Mouse (Mus musculus) heart, embryonic 12.5 days (tissue): Measurements from ENCODE around the gene Ppm1l. TPM values are rescaled to one million over a fixed set of nuclear protein-coding genes. Genes with fewer than 3 reads are reported as not detected.

ENCODE experiments used
- ATAC-seq: fragments of 200-750 bp; cut with Nextera tagmentation; 2 replicates; pipeline ENCODE4 v1.8.0; 2017; ENCODE audit warnings: moderate TSS enrichment, moderate library complexity; ENCODE audit not compliant: insufficient number of reproducible peaks, low FRiP score
- H3K27ac ChIP-seq: fragments of 300-500 bp; sonication (generic); 2 replicates; pipeline ENCODE4 v1.5.1; 2016; ENCODE audit warnings: mild to moderate bottlenecking, moderate library complexity; ENCODE audit not compliant: poor library complexity, severe bottlenecking
- H3K27me3 ChIP-seq: fragments of 300-500 bp; sonication (generic); replicated peaks from 2 replicates; pipeline ENCODE4 v1.6.1; 2016; ENCODE audit warnings: mild to moderate bottlenecking, moderate library complexity
- H3K36me3 ChIP-seq: fragments of 300-500 bp; sonication (generic); 2 replicates; pipeline ENCODE4 v1.6.1; 2016; ENCODE audit warnings: mild to moderate bottlenecking, moderate library complexity
- H3K4me1 ChIP-seq: fragments of 300-500 bp; sonication (generic); replicated peaks from 2 replicates; pipeline ENCODE4 v1.6.1; 2016; ENCODE audit warnings: mild to moderate bottlenecking
- H3K4me2 ChIP-seq: fragments of 300-500 bp; sonication (generic); 2 replicates; pipeline ENCODE4 v1.6.1; 2016; ENCODE audit warnings: mild to moderate bottlenecking, moderate library complexity
- H3K4me3 ChIP-seq: fragments of 300-500 bp; sonication (generic); 2 replicates; pipeline ENCODE4 v1.5.1; 2016; ENCODE audit warnings: mild to moderate bottlenecking
- H3K9ac ChIP-seq: fragments of 300-500 bp; sonication (generic); 2 replicates; pipeline ENCODE4 v1.6.1; 2016; ENCODE audit warnings: mild to moderate bottlenecking, moderate library complexity
- H3K9me3 ChIP-seq: fragments of 300-500 bp; sonication (generic); replicated peaks from 2 replicates; pipeline ENCODE4 v1.6.1; 2016; ENCODE audit warnings: mild to moderate bottlenecking, moderate library complexity
- WGBS: fragments of 180-500 bp; shearing (Covaris S2); methylation state at CpG from one replicate; pipeline ENCODE4 v1.1.7; 2016; 5-methylcytosine and 5-hydroxymethylcytosine counted together
- polyA plus RNA-seq: library from polyadenylated mRNA; unstranded; fragments of >200 nt; fragmentation: Nextera tagmentation; extraction: Ambion mirVana; gene quantifications from 2 replicates; pipeline ENCODE4 v1.2.1, GENCODE M21; 2016

Ppm1l gene
- polyA plus RNA-seq, 1 experiment from 2014 or later, result 11.8 TPM

DNA sequence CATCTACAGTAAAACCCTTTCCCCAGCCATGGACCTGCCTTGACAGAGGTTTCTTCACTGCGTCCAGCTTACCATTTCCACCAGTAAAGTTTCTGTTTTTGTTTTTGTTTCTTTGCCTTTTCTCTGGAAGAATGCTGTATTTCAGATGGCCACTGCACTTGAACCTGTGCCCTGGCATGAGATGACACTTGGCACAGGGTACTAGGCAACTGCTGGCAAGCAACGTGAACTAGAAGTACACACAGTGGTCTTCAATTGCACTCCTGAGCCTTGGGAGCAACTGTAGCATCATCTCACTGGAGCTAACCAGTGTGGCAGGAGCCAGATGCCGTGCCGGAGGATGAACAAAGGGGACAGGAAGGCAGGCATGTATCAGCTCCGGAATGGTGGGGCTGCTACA is 255.9 kb downstream of the Ppm1l start:
- no peaks in the 10 kb centered on the region for H3K27me3 ChIP-seq
- 85% methylated on average over 5 of the region's 5 CpGs for WGBS
- no peak overlapping the region for H3K27ac ChIP-seq
- H3K4me3 ChIP-seq, result no peak overlapping the region
- H3K4me2 ChIP-seq, result no peak overlapping the region
- no peak overlapping the region for H3K9ac ChIP-seq
- ATAC-seq, result no peak
- no peaks in the 10 kb centered on the region for H3K4me1 ChIP-seq
- no peaks in the 10 kb centered on the region for H3K9me3 ChIP-seq
- peaks cover 21% of the 10 kb centered on the region for H3K36me3 ChIP-seq

DNA sequence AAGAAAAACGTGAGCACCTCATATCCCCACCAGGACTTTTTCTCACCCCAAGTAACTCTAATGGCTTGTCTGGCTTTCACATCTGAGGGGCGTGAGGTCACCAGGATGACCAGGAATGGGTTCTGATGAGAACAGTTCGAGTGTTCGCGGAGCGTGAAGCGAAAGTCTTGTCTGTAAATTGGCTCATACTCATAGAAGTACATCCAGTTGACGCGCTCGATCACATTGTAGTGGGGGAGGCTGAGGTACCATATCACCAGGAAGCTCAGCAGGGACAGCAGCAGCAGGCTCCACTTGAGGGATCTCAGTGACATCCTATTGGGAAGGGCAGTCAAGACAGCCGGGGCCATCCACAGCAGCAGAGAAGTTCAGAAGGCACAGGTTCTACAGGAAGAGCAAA is 258.9 kb downstream of the Ppm1l start:
- 90% methylated on average over 11 of the region's 11 CpGs for WGBS
- ATAC-seq, result no peak
- no peaks in the 10 kb centered on the region for H3K9me3 ChIP-seq

DNA sequence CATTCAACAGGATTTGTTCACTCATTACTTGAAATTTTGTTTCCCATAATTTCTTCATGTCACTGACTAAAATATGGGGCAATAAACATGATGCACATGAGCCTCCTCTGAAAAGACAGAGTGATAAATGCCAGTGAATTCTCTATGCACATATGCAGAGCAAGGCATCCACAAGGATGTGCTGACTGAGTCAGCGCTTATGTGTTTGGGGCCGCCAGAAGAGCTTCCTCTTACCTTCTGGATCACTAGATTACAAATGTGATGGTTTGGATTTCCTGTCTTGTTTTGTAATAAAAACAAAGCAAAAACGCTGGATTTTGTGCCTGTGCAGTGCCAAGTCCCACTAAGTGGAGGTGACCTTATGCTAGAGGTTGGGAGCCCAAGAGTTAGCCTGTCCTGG is 260.1 kb downstream of the Ppm1l start:
- Histone ChIP-seq H3K4me3 (no peak overlapping the region), H3K36me3 (peaks cover 36% of the 10 kb centered on the region), H3K9ac (no peak overlapping the region), H3K27me3 (no peaks in the 10 kb centered on the region), H3K9me3 (no peaks in the 10 kb centered on the region), H3K4me2 (no peak overlapping the region), H3K27ac (no peak overlapping the region), H3K4me1 (no peaks in the 10 kb centered on the region)
- 72% methylated on average over 3 of the region's 3 CpGs for WGBS
- no peak for ATAC-seq

More for the DNA sequence above, 258.9 kb downstream of the Ppm1l start:
- H3K27me3 ChIP-seq, result no peaks in the 10 kb centered on the region
- H3K4me3 ChIP-seq, result no peak overlapping the region
- no peak overlapping the region for H3K4me2 ChIP-seq
- H3K4me1 ChIP-seq, result no peaks in the 10 kb centered on the region
- no peak overlapping the region for H3K9ac ChIP-seq
- peaks cover 36% of the 10 kb centered on the region for H3K36me3 ChIP-seq
- H3K27ac ChIP-seq, result no peak overlapping the region

DNA sequence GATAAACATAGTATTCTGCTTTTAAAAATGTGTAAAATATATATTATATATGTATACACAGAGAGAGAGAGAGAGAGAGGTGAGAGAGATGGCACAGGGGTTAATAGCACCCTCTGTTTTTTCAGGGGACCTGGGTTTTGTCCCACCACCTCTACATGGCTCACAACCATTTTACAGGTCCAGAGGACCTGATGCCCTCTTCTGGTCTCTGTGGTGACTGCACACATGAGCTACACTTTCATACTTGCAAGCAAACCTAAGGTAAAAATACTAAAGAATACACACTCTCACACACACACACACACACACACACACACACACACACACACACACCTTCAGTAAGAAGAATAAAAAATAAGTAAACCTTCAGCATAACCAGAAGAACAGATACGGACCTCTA is 262.1 kb downstream of the Ppm1l start:
- WGBS, result 95% methylated on average over 1 of the region's 1 CpGs
- Histone ChIP-seq H3K27ac (no peak overlapping the region), H3K9me3 (no peaks in the 10 kb centered on the region), H3K36me3 (peaks cover 28% of the 10 kb centered on the region), H3K27me3 (no peaks in the 10 kb centered on the region), H3K9ac (no peak overlapping the region), H3K4me3 (no peak overlapping the region), H3K4me2 (no peak overlapping the region), H3K4me1 (no peaks in the 10 kb centered on the region)
- ATAC-seq, result no peak

DNA sequence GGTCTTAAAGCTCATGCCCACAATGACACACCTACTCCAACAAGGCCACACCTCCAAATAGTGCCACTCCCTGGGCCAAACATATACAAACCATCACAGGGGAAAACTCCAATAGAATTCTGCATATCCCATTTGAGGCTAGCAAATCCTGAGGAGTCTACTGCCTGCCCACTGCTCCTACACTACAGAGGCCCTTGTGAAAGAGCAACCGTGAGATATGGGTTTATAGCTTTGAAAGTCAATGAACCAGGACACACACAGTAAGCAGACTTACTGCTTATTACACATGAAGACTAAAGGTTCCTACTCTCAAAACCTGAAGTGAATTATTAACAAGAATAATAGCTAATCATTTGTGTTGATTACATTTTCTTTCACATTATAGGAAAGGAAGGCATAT is 267.1 kb downstream of the Ppm1l start:
- H3K9ac ChIP-seq, result no peak overlapping the region
- 78% methylated on average over 1 of the region's 1 CpGs for WGBS
- H3K4me2 ChIP-seq, result no peak overlapping the region
- peaks cover 15% of the 10 kb centered on the region for H3K4me1 ChIP-seq
- H3K4me3 ChIP-seq, result no peak overlapping the region
- peaks cover 4% of the 10 kb centered on the region; the same call in 1 of the 2 replicates for H3K36me3 ChIP-seq
- H3K27ac ChIP-seq, result no peak overlapping the region
- no peak for ATAC-seq
- no peaks in the 10 kb centered on the region for H3K27me3 ChIP-seq
- no peaks in the 10 kb centered on the region for H3K9me3 ChIP-seq

DNA sequence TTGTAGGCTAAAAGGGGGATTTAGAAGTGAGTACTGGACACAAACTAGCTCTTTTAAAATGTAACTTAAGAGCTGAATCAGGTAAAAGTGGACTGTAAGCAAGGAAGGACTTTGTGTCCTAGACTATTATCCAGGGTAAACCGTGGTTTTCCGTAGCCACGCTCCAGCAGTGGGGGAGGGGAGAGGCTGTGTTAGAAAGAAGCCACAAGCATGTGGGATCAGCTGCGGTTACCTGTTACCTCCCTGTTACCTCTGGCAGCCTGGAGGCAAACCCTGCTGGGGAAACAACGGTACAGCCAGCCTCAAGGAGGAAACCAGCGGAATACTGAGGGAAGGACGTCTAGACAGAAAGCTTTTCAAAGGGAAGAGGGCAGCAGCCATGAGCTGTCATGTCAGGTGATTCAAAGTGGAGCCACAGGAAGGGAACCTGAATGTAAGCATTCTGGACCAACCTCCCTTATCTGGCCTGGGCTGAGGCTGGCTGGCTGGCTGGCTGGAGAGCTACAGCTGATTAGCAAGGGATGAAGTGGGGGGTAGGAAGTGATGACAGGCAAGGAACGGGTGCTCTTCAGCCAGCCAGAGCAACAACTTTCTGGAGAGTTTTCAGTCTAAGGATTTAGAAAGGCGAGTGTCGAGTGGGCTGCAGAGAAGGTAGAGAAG is 271.6 kb downstream of the Ppm1l start:
- H3K9ac ChIP-seq, result no peak overlapping the region
- peak; percentile 77 for ATAC-seq
- peaks cover 19% of the 10 kb centered on the region for H3K4me1 ChIP-seq
- no peaks in the 10 kb centered on the region for H3K9me3 ChIP-seq
- H3K4me2 ChIP-seq, result peak overlapping the region; percentile 63
- H3K27ac ChIP-seq, result peak overlapping the region; percentile 62
- 5% methylated on average over 10 of the region's 10 CpGs for WGBS
- H3K36me3 ChIP-seq, result 0 out of 2 replicates have a peak, but pooled peaks cover 3% of the 10 kb centered on the region
- H3K27me3 ChIP-seq, result no peaks in the 10 kb centered on the region
- peak overlapping the region; percentile 16; the same call in 1 of the 2 replicates for H3K4me3 ChIP-seq

DNA sequence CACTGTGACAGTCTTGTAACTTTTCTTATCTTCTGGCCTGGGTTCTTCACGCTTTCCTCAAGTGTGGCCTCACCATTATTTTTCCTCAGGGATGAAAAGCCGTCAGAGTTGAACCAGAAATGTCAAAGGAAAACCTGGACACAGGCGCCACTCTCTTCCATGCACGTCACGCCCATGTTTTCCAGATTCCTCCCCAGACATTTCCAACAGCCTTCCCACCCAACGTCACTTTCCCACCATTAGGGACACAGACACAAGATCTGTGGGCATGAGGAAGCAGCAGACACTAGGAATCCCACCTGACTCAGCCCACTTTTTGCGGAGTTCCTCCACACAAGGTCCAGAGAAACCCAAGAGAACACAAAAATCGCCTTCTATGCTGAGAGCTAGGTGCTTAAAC is 276.8 kb downstream of the Ppm1l start:
- no peak overlapping the region for H3K9ac ChIP-seq
- H3K4me2 ChIP-seq, result no peak overlapping the region
- H3K4me1 ChIP-seq, result peaks cover 12% of the 10 kb centered on the region
- H3K27ac ChIP-seq, result no peak overlapping the region
- 80% methylated on average over 8 of the region's 8 CpGs for WGBS
- H3K27me3 ChIP-seq, result no peaks in the 10 kb centered on the region
- no peak for ATAC-seq
- H3K9me3 ChIP-seq, result no peaks in the 10 kb centered on the region
- 0 out of 2 replicates have a peak, but pooled peaks cover 3% of the 10 kb centered on the region for H3K36me3 ChIP-seq
- H3K4me3 ChIP-seq, result no peak overlapping the region

DNA sequence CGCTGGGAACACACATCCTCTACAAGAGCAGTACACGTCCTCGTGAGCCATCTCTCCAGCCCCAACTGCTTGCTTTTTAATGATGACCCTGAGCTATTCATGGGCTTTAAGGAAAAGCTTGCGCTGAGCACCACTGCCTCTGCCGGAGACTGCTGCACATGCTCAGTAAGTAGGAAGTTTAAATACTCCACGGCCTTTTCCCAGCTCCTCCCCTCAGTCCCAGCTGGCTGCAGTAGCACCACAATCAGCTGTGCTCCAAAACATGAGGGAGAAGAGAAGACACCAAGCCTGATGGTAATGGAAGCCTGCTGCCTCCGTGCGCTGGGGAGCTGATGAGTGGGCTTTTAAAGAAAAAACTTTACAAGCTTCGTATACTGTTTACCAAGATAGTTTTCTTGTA is 277.4 kb downstream of the Ppm1l start:
- Histone ChIP-seq H3K4me1 (peaks cover 7% of the 10 kb centered on the region), H3K4me2 (no peak overlapping the region), H3K9me3 (no peaks in the 10 kb centered on the region), H3K27ac (no peak overlapping the region), H3K27me3 (no peaks in the 10 kb centered on the region), H3K4me3 (no peak overlapping the region), H3K36me3 (0 out of 2 replicates have a peak, but pooled peaks cover 3% of the 10 kb centered on the region), H3K9ac (no peak overlapping the region)
- 67% methylated on average over 9 of the region's 9 CpGs for WGBS
- no peak for ATAC-seq

DNA sequence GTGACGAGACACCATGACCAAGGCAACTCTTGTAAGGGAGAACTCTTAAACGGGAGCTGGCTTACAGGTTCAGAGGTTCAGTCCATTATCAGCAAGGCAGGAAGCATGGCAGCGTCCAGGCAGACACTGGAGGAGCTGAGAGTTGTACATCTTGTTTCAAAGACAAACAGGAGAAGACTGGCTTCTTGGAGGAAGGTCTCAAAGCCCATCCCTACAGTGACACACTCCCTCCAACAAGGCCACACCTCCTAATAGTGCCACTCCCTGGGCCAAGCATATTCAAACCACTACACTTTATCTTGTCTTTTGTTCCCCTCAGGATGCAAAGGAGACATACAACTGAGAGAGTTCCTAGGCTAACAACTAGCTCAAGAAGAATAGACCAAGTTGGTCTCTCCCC is 279.5 kb downstream of the Ppm1l start:
- no peak for ATAC-seq
- 65% methylated on average over 3 of the region's 3 CpGs for WGBS
- no peak overlapping the region for H3K27ac ChIP-seq
- no peak overlapping the region for H3K4me3 ChIP-seq
- no peaks in the 10 kb centered on the region for H3K36me3 ChIP-seq
- H3K9me3 ChIP-seq, result no peaks in the 10 kb centered on the region
- no peaks in the 10 kb centered on the region for H3K27me3 ChIP-seq
- H3K4me1 ChIP-seq, result peaks cover 5% of the 10 kb centered on the region
- H3K4me2 ChIP-seq, result no peak overlapping the region
- no peak overlapping the region for H3K9ac ChIP-seq

DNA sequence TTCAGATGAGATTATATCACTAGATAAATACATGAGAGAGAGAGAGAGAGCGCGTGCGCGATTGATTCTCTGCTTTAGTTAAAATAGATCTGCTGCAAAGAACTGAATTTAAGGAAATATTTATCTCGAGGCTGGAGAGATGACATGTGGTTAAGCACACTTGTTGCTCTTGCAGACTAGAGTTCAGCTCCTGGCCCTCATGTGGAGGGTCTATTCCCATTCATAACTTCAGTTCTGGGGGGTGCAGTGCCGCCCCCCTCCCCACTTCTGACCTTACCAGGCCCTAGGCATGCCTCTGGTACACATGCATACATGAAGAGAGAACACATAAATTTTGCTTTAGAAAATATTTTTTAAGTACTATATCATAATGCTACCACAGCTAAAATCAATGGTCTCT is 280.6 kb downstream of the Ppm1l start:
- Histone ChIP-seq H3K4me2 (peak overlapping the region; percentile 75), H3K4me3 (peak overlapping the region; percentile 68; the same call in 1 of the 2 replicates), H3K9ac (0 out of 2 replicates have a peak overlapping the region, but pooled peaks have one; percentile 75), H3K36me3 (no peaks in the 10 kb centered on the region), H3K27me3 (no peaks in the 10 kb centered on the region; the same call in 1 of the 2 replicates), H3K9me3 (no peaks in the 10 kb centered on the region), H3K4me1 (peaks cover 5% of the 10 kb centered on the region), H3K27ac (no peak overlapping the region)
- 90% methylated on average over 6 of the region's 6 CpGs for WGBS
- ATAC-seq, result no peak

DNA sequence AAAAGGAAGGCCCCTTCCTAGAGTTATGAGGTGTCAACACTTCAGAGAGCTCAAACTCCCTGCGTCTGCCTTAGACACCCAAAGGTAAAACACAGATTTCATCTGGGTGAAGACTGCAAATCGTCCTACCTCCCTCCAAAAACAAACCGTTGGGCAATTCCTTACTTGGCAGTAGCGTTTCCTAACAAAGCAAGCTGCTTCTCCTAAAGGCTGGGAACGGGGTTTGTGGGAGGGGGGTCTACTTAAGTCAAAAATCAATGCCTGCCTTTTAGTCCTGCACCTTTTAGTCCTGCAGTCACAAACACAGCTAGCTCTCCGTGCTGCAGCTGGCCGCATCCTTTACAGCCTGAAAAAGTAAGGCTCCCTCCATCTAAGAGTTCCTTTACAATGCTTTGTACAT is 281.2 kb downstream of the Ppm1l start:
- Histone ChIP-seq H3K27ac (no peak overlapping the region), H3K4me3 (peak overlapping the region; percentile 68), H3K4me1 (peaks cover 5% of the 10 kb centered on the region), H3K4me2 (peak overlapping the region; percentile 75), H3K27me3 (no peaks in the 10 kb centered on the region; the same call in 1 of the 2 replicates), H3K36me3 (no peaks in the 10 kb centered on the region), H3K9ac (peak overlapping the region; percentile 75), H3K9me3 (no peaks in the 10 kb centered on the region)
- ATAC-seq, result no peak
- WGBS, result 18% methylated on average over 7 of the region's 7 CpGs
